Comparison of ENCODE assay signal across 31 mouse cellular contexts in genomic region chr11:69939731-69940130, GRCm38 (mm10). TPM values are rescaled to one million over a fixed set of nuclear protein-coding genes. Genes with fewer than 3 reads are reported as not detected.
"Had no signal": no experiment of that assay in that cellular context is flagged by ENCODE, and none has a peak within 500 bp of the region (broad histone marks: within the 10 kb centered on the region; RNA-seq: fewer than 3 reads in every experiment).

No protein-coding gene starts in this region.

- H3K4me2 ChIP-seq: heart, embryonic 11.5 days; heart, embryonic 15.5 days; hindbrain, embryonic 12.5 days; hindbrain, embryonic 14.5 days; intestine, embryonic 15.5 days; limb, embryonic 12.5 days; liver, embryonic 11.5 days; liver, embryonic 13.5 days; liver, embryonic 15.5 days had no signal

- DNase-seq: gastrocnemius, postnatal 14 days; gastrocnemius, postnatal 36 days; heart, postnatal 4 days; kidney, adult 18-20 months; kidney, adult 8-10 months; kidney, postnatal 10 days; kidney, postnatal 25 days; kidney, postnatal 4 days; liver; liver, embryonic 13.5 days had no signal

- H3K27ac ChIP-seq: heart, embryonic 15.5 days; hindbrain, embryonic 12.5 days; hindbrain, embryonic 14.5 days; intestine, embryonic 15.5 days; layer of hippocampus, adult 2 months; left cerebral cortex, adult 2 months; limb, embryonic 10.5 days; limb, embryonic 12.5 days; liver, embryonic 13.5 days; liver, embryonic 15.5 days had no signal

- ATAC-seq: hindbrain, embryonic 16.5 days; inflammation-experienced regulatory T-cells, adult 6 months; intestine, embryonic 15.5 days; intestine, postnatal 0 days had no signal

- H3K9ac ChIP-seq: heart, embryonic 15.5 days; hindbrain, embryonic 12.5 days; hindbrain, embryonic 14.5 days; intestine, embryonic 15.5 days; limb, embryonic 12.5 days; liver, embryonic 13.5 days; liver, embryonic 15.5 days had no signal

- H3K4me3 ChIP-seq: heart, embryonic 15.5 days; hindbrain, embryonic 10.5 days; hindbrain, embryonic 12.5 days; intestine, embryonic 15.5 days; layer of hippocampus, adult 2 months; left cerebral cortex, adult 2 months; limb, embryonic 10.5 days; limb, embryonic 12.5 days; liver, embryonic 13.5 days; liver, embryonic 15.5 days had no signal

- H3K36me3 ChIP-seq: hindbrain, embryonic 12.5 days; intestine, embryonic 15.5 days had no signal

- H3K9me3 ChIP-seq: heart, embryonic 15.5 days; hindbrain, embryonic 10.5 days; hindbrain, embryonic 12.5 days; intestine, embryonic 15.5 days; limb, embryonic 10.5 days; limb, embryonic 12.5 days; liver, embryonic 13.5 days; liver, embryonic 15.5 days had no signal

RNA-seq across cellular contexts. Expression of gene Ybx2, which starts 4.1 kb away (rescaled TPM):
- polyA plus RNA-seq: inflammation-experienced regulatory T-cells, adult 6 months; liver, embryonic 15.5 days had no signal

RNA-seq across cellular contexts. Expression of gene Slc2a4, which starts 8.3 kb away (rescaled TPM):
- total RNA-seq: granulocyte monocyte progenitor cell, adult 5-6 weeks had no signal
- polyA plus RNA-seq: inflammation-experienced regulatory T-cells, adult 6 months had no signal

RNA-seq across cellular contexts. Expression of gene Cldn7, which starts 24.8 kb away (rescaled TPM):
- total RNA-seq: gastrocnemius, adult 8-10 months; gastrocnemius, postnatal 36 days; granulocyte monocyte progenitor cell, adult 5-6 weeks; layer of hippocampus, adult 2 months; layer of hippocampus, postnatal 10 days; layer of hippocampus, postnatal 25 days; left cerebral cortex, adult 2 months; left cerebral cortex, postnatal 14 days; left cerebral cortex, postnatal 36 days had no signal
